Mouse (Mus musculus): Measurements from ENCODE around the gene Dnajb13.

Gene Dnajb13

GRCm38 (mm10) chr7:100508670-100509069 is 6.1 kb downstream of the Dnajb13 start:
- DNase-seq (ENCODE audit: low spot score in 2 of 2), result no peak

GRCm38 (mm10) chr7:100506494-100506893 is 8.3 kb downstream of the Dnajb13 start:
- no peak for DNase-seq (ENCODE audit: low spot score in 2 of 2)

GRCm38 (mm10) chr7:100504740-100505487 is 9.8 kb downstream of the Dnajb13 start:
- DNase-seq (ENCODE audit: low spot score in 2 of 2), result no peak

GRCm38 (mm10) chr7:100503076-100503475 is 11.7 kb downstream of the Dnajb13 start:
- no peak for DNase-seq (ENCODE audit: low spot score in 2 of 2)

GRCm38 (mm10) chr7:100502374-100502922 is 12.3 kb downstream of the Dnajb13 start:
- DNase-seq (ENCODE audit: low spot score in 2 of 2), result no peak

- no peak for DNase-seq (ENCODE audit: low spot score in 2 of 2)
Measured at GRCm38 (mm10) chr7:100501844-100502373, 12.9 kb downstream of the Dnajb13 start.

GRCm38 (mm10) chr7:100501027-100501843 is 13.5 kb downstream of the Dnajb13 start:
- DNase-seq (ENCODE audit: low spot score in 2 of 2), result no peak

- no peak for DNase-seq (ENCODE audit: low spot score in 2 of 2)
Measured at GRCm38 (mm10) chr7:100500276-100500977, 14.3 kb downstream of the Dnajb13 start.

GRCm38 (mm10) chr7:100499465-100499864 is 15.3 kb downstream of the Dnajb13 start:
- no peak for DNase-seq (ENCODE audit: low spot score in 2 of 2)

GRCm38 (mm10) chr7:100497982-100498381 is 16.8 kb downstream of the Dnajb13 start:
- DNase-seq (ENCODE audit: low spot score in 2 of 2), result no peak

GRCm38 (mm10) chr7:100497402-100497801 is 17.4 kb downstream of the Dnajb13 start:
- DNase-seq (ENCODE audit: low spot score in 2 of 2), result no peak

GRCm38 (mm10) chr7:100496791-100497190 is 18.0 kb downstream of the Dnajb13 start:
- DNase-seq (ENCODE audit: low spot score in 2 of 2), result no peak

- no peak for DNase-seq (ENCODE audit: low spot score in 2 of 2)
Measured at GRCm38 (mm10) chr7:100496371-100496770, 18.4 kb downstream of the Dnajb13 start.

- peak; percentile 83 to 90 for DNase-seq (ENCODE audit: low spot score in 2 of 2)
Measured at GRCm38 (mm10) chr7:100495581-100496251, 19.0 kb downstream of the Dnajb13 start.

- peak in 1 of 2 experiments; percentile 34 for DNase-seq (ENCODE audit: low spot score in 2 of 2)
Measured at GRCm38 (mm10) chr7:100495042-100495441, 19.7 kb downstream of the Dnajb13 start.

- peak in 1 of 2 experiments; percentile 21 for DNase-seq (ENCODE audit: low spot score in 2 of 2)
Measured at GRCm38 (mm10) chr7:100494415-100494831, 20.3 kb downstream of the Dnajb13 start.

GRCm38 (mm10) chr7:100493484-100494414 is 21.0 kb downstream of the Dnajb13 start:
- DNase-seq (ENCODE audit: low spot score in 2 of 2), result peak; percentile 13 to 44

GRCm38 (mm10) chr7:100493117-100493483 is 21.7 kb downstream of the Dnajb13 start, which contains the start of gene Ucp2:
Gene Ucp2, plus strand, starts transcription at chr7:100493337.
- DNase-seq (ENCODE audit: low spot score in 2 of 2), result peak; percentile 93 to 95

GRCm38 (mm10) chr7:100492391-100493116 is 22.2 kb downstream of the Dnajb13 start:
- no peak for DNase-seq (ENCODE audit: low spot score in 2 of 2)

All from natural killer cell, adult 2 months (primary cell).